Mouse (Mus musculus): ENCODE data around the gene Med16. TPM values are rescaled to one million over a fixed set of nuclear protein-coding genes. Genes with fewer than 3 reads are reported as not detected.
A peak's percentile ranks its signal among the peaks of the same experiment; 100 is the strongest.
"Not testable (repeated sequence)": the region's sequence is repeated elsewhere in the genome, so short reads cannot be mapped to it uniquely, and the experiment has no call there.

Med16 gene
- polyA plus RNA-seq, 1 experiment, result 58.1 TPM

DNA sequence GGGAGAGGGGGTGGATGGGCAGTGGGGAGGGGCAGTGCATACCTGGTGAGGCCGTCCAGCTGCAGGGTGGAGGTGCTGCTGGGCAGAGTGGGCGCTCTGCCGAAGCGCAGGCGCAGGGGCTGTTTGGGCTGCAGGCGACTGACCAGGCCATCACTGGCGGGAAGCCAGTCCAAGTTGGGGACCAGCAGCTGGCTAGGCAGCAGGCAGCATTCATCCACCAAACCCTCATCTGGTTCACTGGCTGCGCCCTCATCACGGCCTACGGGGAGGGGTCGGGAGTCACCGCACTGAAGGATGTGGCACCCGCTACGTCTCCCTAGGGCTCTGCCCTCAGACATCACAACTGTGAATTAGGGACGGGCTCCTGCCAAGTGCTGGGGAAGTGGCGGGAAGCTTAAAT lies 12.4 kb downstream of the Med16 start:
- Histone ChIP-seq H3K27me3 (ENCODE audit: control insufficient read depth, insufficient read depth, low read length) (no peaks in the 10 kb centered on the region), H3K36me3 (ENCODE audit: control insufficient read depth, insufficient read depth, low read length) (peaks cover 12% of the 10 kb centered on the region; the same call in 1 of the 2 replicates), H3K4me3 (ENCODE audit: low read depth, low read length) (no peak overlapping the region), H3K4me1 (ENCODE audit: control insufficient read depth, insufficient read depth, insufficient read length, low read length) (peaks cover 9% of the 10 kb centered on the region), H3K27ac (ENCODE audit: insufficient read depth, low read depth, low read length) (no peak overlapping the region)
- WGBS, result 89% methylated on average over 16 of the region's 16 CpGs
- TF ChIP-seq POLR2A (IDR thresholded peaks at IDR 0.05; ENCODE audit: low read depth, low read length), result no peak
- TF ChIP-seq CTCF (IDR thresholded peaks at IDR 0.05; ENCODE audit: extremely low read depth, insufficient read length, insufficient replicate concordance, low read depth, low read length), result no peak

GRCm38 (mm10) chr10:79892451-79893118 lies 16.1 kb downstream of the Med16 start:
- H3K4me3 ChIP-seq (ENCODE audit: low read depth, low read length); H3K4me1 ChIP-seq (ENCODE audit: control insufficient read depth, insufficient read depth, insufficient read length, low read length); H3K27me3 ChIP-seq (ENCODE audit: control insufficient read depth, insufficient read depth, low read length); H3K27ac ChIP-seq (ENCODE audit: insufficient read depth, low read depth, low read length): not testable (repeated sequence)
- peaks cover 11% of the 10 kb centered on the region; the same call in 1 of the 2 replicates for H3K36me3 ChIP-seq (ENCODE audit: control insufficient read depth, insufficient read depth, low read length)
- peak; percentile 77 for TF ChIP-seq CTCF (IDR thresholded peaks at IDR 0.05; ENCODE audit: extremely low read depth, insufficient read length, insufficient replicate concordance, low read depth, low read length)
- 38% methylated on average over 22 of the region's 22 CpGs for WGBS

GRCm38 (mm10) chr10:79890670-79891069 lies 18.1 kb downstream of the Med16 start, which contains the start of gene Cfd:
Gene Cfd, plus strand, starts transcription at chr10:79890853.
- TF ChIP-seq CTCF (IDR thresholded peaks at IDR 0.05; ENCODE audit: extremely low read depth, insufficient read length, insufficient replicate concordance, low read depth, low read length), result no peak
- no peak for TF ChIP-seq POLR2A (IDR thresholded peaks at IDR 0.05; ENCODE audit: low read depth, low read length)
- H3K4me1 ChIP-seq (ENCODE audit: control insufficient read depth, insufficient read depth, insufficient read length, low read length), result no peaks in the 10 kb centered on the region
- H3K36me3 ChIP-seq (ENCODE audit: control insufficient read depth, insufficient read depth, low read length), result peaks cover 4% of the 10 kb centered on the region; the same call in 1 of the 2 replicates
- H3K27me3 ChIP-seq (ENCODE audit: control insufficient read depth, insufficient read depth, low read length), result no peaks in the 10 kb centered on the region
- 48% methylated on average over 5 of the region's 5 CpGs for WGBS
- no peak within 1 kb of the TSS for H3K4me3 ChIP-seq (ENCODE audit: low read depth, low read length)
- no peak within 1 kb of the TSS for H3K27ac ChIP-seq (ENCODE audit: insufficient read depth, low read depth, low read length)

GRCm38 (mm10) chr10:79889386-79889785 lies 19.3 kb downstream of the Med16 start:
- Histone ChIP-seq H3K36me3 (ENCODE audit: control insufficient read depth, insufficient read depth, low read length) (no peaks in the 10 kb centered on the region), H3K27ac (ENCODE audit: insufficient read depth, low read depth, low read length) (no peak overlapping the region), H3K4me1 (ENCODE audit: control insufficient read depth, insufficient read depth, insufficient read length, low read length) (no peaks in the 10 kb centered on the region), H3K27me3 (ENCODE audit: control insufficient read depth, insufficient read depth, low read length) (no peaks in the 10 kb centered on the region), H3K4me3 (ENCODE audit: low read depth, low read length) (no peak overlapping the region)
- 15% methylated on average over 2 of the region's 2 CpGs for WGBS
- TF ChIP-seq CTCF (IDR thresholded peaks at IDR 0.05; ENCODE audit: extremely low read depth, insufficient read length, insufficient replicate concordance, low read depth, low read length) (no peak), POLR2A (IDR thresholded peaks at IDR 0.05; ENCODE audit: low read depth, low read length) (no peak)

GRCm38 (mm10) chr10:79886611-79887010 lies 22.1 kb downstream of the Med16 start:
- Histone ChIP-seq H3K27me3 (ENCODE audit: control insufficient read depth, insufficient read depth, low read length) (0 out of 2 replicates have a peak, but pooled peaks cover 3% of the 10 kb centered on the region), H3K4me1 (ENCODE audit: control insufficient read depth, insufficient read depth, insufficient read length, low read length) (peaks cover 8% of the 10 kb centered on the region), H3K36me3 (ENCODE audit: control insufficient read depth, insufficient read depth, low read length) (no peaks in the 10 kb centered on the region), H3K27ac (ENCODE audit: insufficient read depth, low read depth, low read length) (no peak overlapping the region), H3K4me3 (ENCODE audit: low read depth, low read length) (no peak overlapping the region)
- TF ChIP-seq POLR2A (IDR thresholded peaks at IDR 0.05; ENCODE audit: low read depth, low read length) (no peak), CTCF (IDR thresholded peaks at IDR 0.05; ENCODE audit: extremely low read depth, insufficient read length, insufficient replicate concordance, low read depth, low read length) (no peak)
- WGBS, result 84% methylated on average over 8 of the region's 8 CpGs

GRCm38 (mm10) chr10:79886054-79886453 lies 22.7 kb downstream of the Med16 start, which contains the start of gene Elane:
Gene Elane, plus strand, starts transcription at chr10:79886247.
- no peak within 1 kb of the TSS for H3K4me3 ChIP-seq (ENCODE audit: low read depth, low read length)
- WGBS, result 71% methylated on average over 6 of the region's 6 CpGs
- H3K4me1 ChIP-seq (ENCODE audit: control insufficient read depth, insufficient read depth, insufficient read length, low read length), result peaks cover 8% of the 10 kb centered on the region
- no peak within 1 kb of the TSS for H3K27ac ChIP-seq (ENCODE audit: insufficient read depth, low read depth, low read length)
- no peaks in the 10 kb centered on the region for H3K36me3 ChIP-seq (ENCODE audit: control insufficient read depth, insufficient read depth, low read length)
- H3K27me3 ChIP-seq (ENCODE audit: control insufficient read depth, insufficient read depth, low read length), result 0 out of 2 replicates have a peak, but pooled peaks cover 3% of the 10 kb centered on the region
- TF ChIP-seq CTCF (IDR thresholded peaks at IDR 0.05; ENCODE audit: extremely low read depth, insufficient read length, insufficient replicate concordance, low read depth, low read length) (no peak), POLR2A (IDR thresholded peaks at IDR 0.05; ENCODE audit: low read depth, low read length) (no peak)

- H3K4me3 ChIP-seq (ENCODE audit: low read depth, low read length); H3K27me3 ChIP-seq (ENCODE audit: control insufficient read depth, insufficient read depth, low read length); H3K27ac ChIP-seq (ENCODE audit: insufficient read depth, low read depth, low read length); H3K36me3 ChIP-seq (ENCODE audit: control insufficient read depth, insufficient read depth, low read length): not testable (repeated sequence)
- 39% methylated on average over 3 of the region's 3 CpGs for WGBS
- peaks cover 10% of the 10 kb centered on the region for H3K4me1 ChIP-seq (ENCODE audit: control insufficient read depth, insufficient read depth, insufficient read length, low read length)
Observed at GRCm38 (mm10) chr10:79884938-79885337, 23.8 kb downstream of the Med16 start.

Data from small intestine, adult 2 months (tissue).